Mouse (Mus musculus) embryonic fibroblast, embryonic 13.5 days (primary cell): Measurements from ENCODE around the gene Ppy.

Experiments used
- CTCF ChIP-seq: IDR thresholded peaks from 2 replicates; pipeline ENCODE4 v1.5.1; 2011; ENCODE audit warnings: mild to moderate bottlenecking, control low read depth, low read length, moderate library complexity, borderline replicate concordance; ENCODE audit not compliant: insufficient read depth
- POLR2A ChIP-seq: IDR thresholded peaks from 2 replicates; pipeline ENCODE4 v1.6.1; 2011; ENCODE audit warnings: low read depth, mild to moderate bottlenecking, control low read depth, low read length, moderate library complexity

- TF ChIP-seq POLR2A (no peak), CTCF (no peak)
Observed at GRCm38 (mm10) chr11:102073722-102074121, 27.4 kb downstream of the Ppy start.
